Comparison of ENCODE assay signal across 8 mouse cellular contexts in the genomic region with DNA sequence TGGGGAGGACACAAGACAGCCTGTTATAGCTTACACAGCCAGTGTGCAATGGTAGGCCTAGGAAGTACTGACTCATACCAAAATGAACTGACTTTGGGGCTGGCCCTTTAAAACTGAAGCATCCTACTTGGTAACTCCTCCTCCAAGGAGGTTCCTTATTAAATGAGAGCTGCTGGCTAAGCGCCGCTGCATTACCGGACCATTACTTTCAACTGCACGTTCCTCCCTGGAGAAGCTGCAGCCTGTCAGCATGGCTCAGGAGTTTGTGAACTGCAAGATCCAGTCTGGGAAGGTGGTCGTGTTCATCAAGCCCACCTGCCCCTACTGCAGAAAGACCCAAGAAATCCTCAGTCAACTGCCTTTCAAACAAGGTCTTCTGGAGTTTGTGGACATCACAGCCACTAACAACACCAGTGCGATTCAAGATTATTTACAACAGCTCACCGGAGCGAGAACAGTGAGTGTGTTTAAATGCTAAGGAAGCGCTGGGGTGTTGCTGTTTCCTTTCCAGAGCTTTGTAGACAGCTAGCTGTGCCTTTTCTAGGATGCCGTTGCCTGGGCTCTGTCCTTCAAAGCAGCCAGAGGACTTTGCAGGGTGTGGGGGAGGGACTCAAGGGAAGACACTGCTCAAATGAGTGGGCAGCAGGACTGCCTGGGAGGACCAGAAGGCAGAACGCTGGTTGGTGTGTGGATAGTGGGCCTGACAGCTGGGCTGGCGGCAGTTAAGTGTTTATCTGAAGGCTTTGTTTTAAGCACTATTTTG. TPM values are rescaled to one million over a fixed set of nuclear protein-coding genes. Genes with fewer than 3 reads are reported as not detected.
A peak's percentile ranks its signal among the peaks of the same experiment; 100 is the strongest.
DNase-seq lines count a peak whose midpoint lies in the region; ATAC-seq lines count a peak whose summit lies in the region.

A gene (plus strand): TSS at position 150 of the 763 bp plus-strand sequence.

- peak within 1 kb of the TSS; percentile 55 for H3K9ac ChIP-seq in forebrain, embryonic 11.5 days (ENCODE audit: low read length)
- H3K9ac ChIP-seq in heart, embryonic 15.5 days: peak within 1 kb of the TSS; percentile 66
- H3K9ac ChIP-seq in liver, embryonic 12.5 days: peak within 1 kb of the TSS; percentile 64
- peak within 1 kb of the TSS; percentile 28 for H3K9ac ChIP-seq in stomach, embryonic 14.5 days (replicated peaks; ENCODE audit: low read depth, low read length)

- no peaks in the 10 kb centered on the region for H3K4me1 ChIP-seq in forebrain, embryonic 11.5 days (replicated peaks; ENCODE audit: control insufficient read depth, insufficient read depth, low read length)
- H3K4me1 ChIP-seq in heart, embryonic 15.5 days (replicated peaks): peaks cover 35% of the 10 kb centered on the region
- H3K4me1 ChIP-seq in liver, embryonic 12.5 days: peaks cover 64% of the 10 kb centered on the region
- H3K4me1 ChIP-seq in stomach, embryonic 14.5 days (ENCODE audit: control insufficient read depth, insufficient read depth, low read length): peaks cover 19% of the 10 kb centered on the region

- H3K27ac ChIP-seq in forebrain, embryonic 11.5 days (ENCODE audit: low read depth, low read length): no peak within 1 kb of the TSS
- H3K27ac ChIP-seq in heart, embryonic 15.5 days: peak within 1 kb of the TSS; percentile 95
- peak within 1 kb of the TSS; percentile 71 for H3K27ac ChIP-seq in liver, embryonic 12.5 days
- H3K27ac ChIP-seq in stomach, embryonic 14.5 days (ENCODE audit: low read length): peak within 1 kb of the TSS; percentile 81

- H3K4me3 ChIP-seq in forebrain, embryonic 11.5 days (ENCODE audit: low read depth, low read length): peak within 1 kb of the TSS; percentile 38
- peak within 1 kb of the TSS; percentile 73 for H3K4me3 ChIP-seq in heart, embryonic 15.5 days
- H3K4me3 ChIP-seq in liver, embryonic 12.5 days: peak within 1 kb of the TSS; percentile 62
- peak within 1 kb of the TSS; percentile 50 for H3K4me3 ChIP-seq in stomach, embryonic 14.5 days (ENCODE audit: low read depth, low read length)

- no peaks in the 10 kb centered on the region for H3K27me3 ChIP-seq in forebrain, embryonic 11.5 days (ENCODE audit: control insufficient read depth, insufficient read depth, low read length)
- H3K27me3 ChIP-seq in heart, embryonic 15.5 days: no peaks in the 10 kb centered on the region
- H3K27me3 ChIP-seq in liver, embryonic 12.5 days (replicated peaks): no peaks in the 10 kb centered on the region
- H3K27me3 ChIP-seq in stomach, embryonic 14.5 days (ENCODE audit: control insufficient read depth, insufficient read depth, low read length): no peaks in the 10 kb centered on the region

- DNase-seq in c-Kit-positive CD71-positive TER-119-negative erythroid progenitor cells, embryonic 14.5 days (ENCODE audit: low read depth): peak; percentile 64
- DNase-seq in forebrain, embryonic 11.5 days (ENCODE audit: low spot score): peak; percentile 68
- DNase-seq in kidney, postnatal 14 days: peak; percentile 86
- DNase-seq in natural killer cell, adult 2 months (ENCODE audit: low spot score in 2 of 2): peak; percentile 49

- peak within 1 kb of the TSS; percentile 59 for H3K4me2 ChIP-seq in forebrain, embryonic 11.5 days (ENCODE audit: low read depth, low read length, severe bottlenecking)
- peak within 1 kb of the TSS; percentile 77 for H3K4me2 ChIP-seq in heart, embryonic 15.5 days
- H3K4me2 ChIP-seq in liver, embryonic 12.5 days: peak within 1 kb of the TSS; percentile 77
- peak within 1 kb of the TSS; percentile 52 for H3K4me2 ChIP-seq in stomach, embryonic 14.5 days (replicated peaks; ENCODE audit: low read depth, low read length)

- ATAC-seq in CD4-positive, CD25-positive, alpha-beta regulatory T cell, adult 4 months: peak; percentile 97
- ATAC-seq in forebrain, embryonic 11.5 days (replicated peaks; ENCODE audit: low FRiP score): peak; percentile 83
- peak; percentile 87 for ATAC-seq in heart, embryonic 15.5 days (replicated peaks; ENCODE audit: insufficient number of reproducible peaks, insufficient read depth, low FRiP score, low read depth)
- ATAC-seq in liver, embryonic 12.5 days: peak; percentile 83
- peak; percentile 77 for ATAC-seq in stomach, embryonic 14.5 days (ENCODE audit: insufficient number of reproducible peaks, insufficient read depth, low FRiP score, low read depth)

- H3K36me3 ChIP-seq in forebrain, embryonic 11.5 days (ENCODE audit: control insufficient read depth, insufficient read depth, low read length): no peaks in the 10 kb centered on the region
- no peaks in the 10 kb centered on the region for H3K36me3 ChIP-seq in heart, embryonic 15.5 days
- no peaks in the 10 kb centered on the region for H3K36me3 ChIP-seq in liver, embryonic 12.5 days
- H3K36me3 ChIP-seq in stomach, embryonic 14.5 days (ENCODE audit: control insufficient read depth, insufficient read depth, low read length): no peaks in the 10 kb centered on the region

- WGBS in forebrain, embryonic 11.5 days: under 1% methylated on average over 12 of the region's 12 CpGs
- WGBS in heart, embryonic 15.5 days: under 1% methylated on average over 12 of the region's 12 CpGs
- WGBS in liver, embryonic 12.5 days (ENCODE audit: insufficient replicate concordance): under 1% methylated on average over 12 of the region's 12 CpGs
- WGBS in stomach, embryonic 14.5 days: under 1% methylated on average over 12 of the region's 12 CpGs

- H3K9me3 ChIP-seq in forebrain, embryonic 11.5 days (ENCODE audit: control insufficient read depth, low read length): no peaks in the 10 kb centered on the region
- no peaks in the 10 kb centered on the region for H3K9me3 ChIP-seq in heart, embryonic 15.5 days (replicated peaks)
- no peaks in the 10 kb centered on the region for H3K9me3 ChIP-seq in liver, embryonic 12.5 days (replicated peaks)
- no peaks in the 10 kb centered on the region for H3K9me3 ChIP-seq in stomach, embryonic 14.5 days (ENCODE audit: control insufficient read depth, low read depth, low read length)

RNA-seq across cellular contexts. Expression of the gene that starts here (rescaled TPM):
- polyA plus RNA-seq in CD4-positive, CD25-positive, alpha-beta regulatory T cell, adult 4 months (2017; shearing (Covaris generic)): 100 to 1,000 TPM; 240 to 300 TPM
- 19.4 and 22.9 TPM in 2 replicates for polyA plus RNA-seq in forebrain, embryonic 11.5 days (2014; fragmentation: Nextera tagmentation; extraction: Ambion mirVana)
- polyA plus RNA-seq in heart, embryonic 15.5 days (2015; fragmentation: Nextera tagmentation; extraction: Ambion mirVana): 102 and 131 TPM in 2 replicates
- 21.6 and 23.0 TPM in 2 replicates for polyA plus RNA-seq in liver, embryonic 12.5 days (2016; fragmentation: Nextera tagmentation; extraction: Ambion mirVana)
- 79.6 and 82.4 TPM in 2 replicates for polyA plus RNA-seq in stomach, embryonic 14.5 days (2014; fragmentation: Nextera tagmentation; extraction: Ambion mirVana)
